Mouse (Mus musculus) neural tube, embryonic 15.5 days (tissue): ENCODE measurements around the gene Wdr90. TPM values are rescaled to one million over a fixed set of nuclear protein-coding genes. Genes with fewer than 3 reads are reported as not detected.
"Not testable (repeated sequence)": the region's sequence is repeated elsewhere in the genome, so short reads cannot be mapped to it uniquely, and the experiment has no call there.

Source experiments
- ATAC-seq: fragments of 200-750 bp; cut with Nextera tagmentation; 2 replicates; pipeline ENCODE4 v1.8.0; 2017; ENCODE audit warnings: mild to moderate bottlenecking, moderate TSS enrichment, moderate library complexity; ENCODE audit not compliant: low FRiP score
- H3K27ac ChIP-seq: fragments of 300-500 bp; sonication (generic); replicated peaks from 2 replicates; pipeline ENCODE4 v1.5.1; 2015; ENCODE audit warnings: mild to moderate bottlenecking, inconsistent platforms
- H3K27me3 ChIP-seq: fragments of 300-500 bp; sonication (generic); replicated peaks from 2 replicates; pipeline ENCODE4 v1.6.1; 2015; ENCODE audit warnings: inconsistent platforms
- H3K36me3 ChIP-seq: fragments of 300-500 bp; sonication (generic); 2 replicates; pipeline ENCODE4 v1.6.1; 2015; ENCODE audit warnings: inconsistent platforms
- H3K4me1 ChIP-seq: fragments of 300-500 bp; sonication (generic); 2 replicates; pipeline ENCODE4 v1.6.1; 2015; ENCODE audit warnings: inconsistent platforms
- H3K4me2 ChIP-seq: fragments of 300-500 bp; sonication (generic); 2 replicates; pipeline ENCODE4 v1.6.1; 2015; ENCODE audit warnings: inconsistent platforms, mild to moderate bottlenecking, moderate library complexity
- H3K4me3 ChIP-seq: fragments of 300-500 bp; sonication (generic); replicated peaks from 2 replicates; pipeline ENCODE4 v1.5.1; 2015; ENCODE audit warnings: mild to moderate bottlenecking, inconsistent platforms
- H3K9ac ChIP-seq: fragments of 300-500 bp; sonication (generic); replicated peaks from 2 replicates; pipeline ENCODE4 v1.6.1; 2015; ENCODE audit warnings: mild to moderate bottlenecking, inconsistent platforms
- H3K9me3 ChIP-seq: fragments of 300-500 bp; sonication (generic); replicated peaks from 2 replicates; pipeline ENCODE4 v1.6.1; 2016; ENCODE audit warnings: inconsistent platforms
- WGBS: fragments of 180-500 bp; shearing (Covaris S2); methylation state at CpG from one replicate; pipeline ENCODE4 v1.1.7; 2015; ENCODE audit warnings: mixed read lengths; 5-methylcytosine and 5-hydroxymethylcytosine counted together
- polyA plus RNA-seq: library from polyadenylated mRNA; unstranded; fragments of >200 nt; fragmentation: Nextera tagmentation; extraction: Ambion mirVana; gene quantifications from 2 replicates; pipeline ENCODE4 v1.2.1, GENCODE M21; 2015

The Wdr90 gene
- polyA plus RNA-seq, 1 experiment from 2014 or later, result 15.5 TPM

- peaks cover 56% of the 10 kb centered on the region for H3K4me1 ChIP-seq
- peak; percentile 40 for ATAC-seq
Measured at GRCm38 (mm10) chr17:25809606-25810340, 51.5 kb downstream of the Wdr90 start.

DNA sequence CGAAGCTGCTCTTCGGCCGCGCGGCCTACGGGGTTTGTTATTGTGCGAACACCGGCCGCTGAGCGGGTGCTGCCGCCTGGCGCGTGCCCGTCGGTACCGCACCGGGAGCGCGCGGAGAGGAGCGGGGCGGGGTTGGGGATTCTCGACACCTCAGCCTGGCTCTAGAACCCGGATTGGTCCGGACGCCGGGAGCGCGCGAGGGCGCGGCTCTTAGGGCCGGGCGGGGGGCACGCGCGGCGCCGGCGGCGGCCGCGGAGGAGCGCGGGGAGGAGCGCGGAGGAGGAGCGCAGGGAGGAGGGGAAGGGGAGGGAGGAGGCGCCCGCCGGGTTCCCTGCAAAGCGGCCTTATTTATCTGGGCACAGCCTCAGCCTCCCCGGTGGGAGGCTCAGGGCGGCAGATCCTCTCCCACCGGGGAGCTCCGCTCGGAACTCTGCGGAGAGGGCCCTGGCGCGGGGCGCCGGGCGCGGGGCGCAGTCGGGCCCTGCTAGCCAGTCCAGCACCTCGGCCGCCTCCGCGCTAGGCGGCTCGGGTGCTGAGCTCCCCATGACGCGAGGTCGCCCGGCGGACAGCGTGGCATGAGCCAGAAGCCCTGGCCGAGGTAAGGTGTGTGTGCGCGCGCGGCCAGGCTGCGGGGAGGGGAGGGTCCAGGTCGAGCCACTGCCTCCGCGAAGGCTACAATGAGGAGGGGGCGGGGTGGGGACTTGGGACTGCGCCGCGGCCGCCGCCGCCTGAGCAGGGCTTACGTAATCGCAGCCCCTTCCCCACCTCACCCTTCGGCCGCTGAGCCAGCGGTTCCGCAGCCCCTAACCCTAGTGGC lies 52.3 kb downstream of the Wdr90 start, which contains the start of gene Fbxl16:
Gene Fbxl16, plus strand, starts transcription at position 297 of the 817 bp plus-strand sequence.
- H3K9ac ChIP-seq, result peak within 1 kb of the TSS; percentile 97
- ATAC-seq, result peak; percentile 91
- H3K9me3 ChIP-seq, result no peaks in the 10 kb centered on the region
- no peaks in the 10 kb centered on the region for H3K27me3 ChIP-seq
- peak within 1 kb of the TSS; percentile 98 for H3K27ac ChIP-seq
- peak within 1 kb of the TSS; percentile 94 for H3K4me2 ChIP-seq
- no peaks in the 10 kb centered on the region for H3K36me3 ChIP-seq
- peaks cover 50% of the 10 kb centered on the region for H3K4me1 ChIP-seq
- peak within 1 kb of the TSS; percentile 96 for H3K4me3 ChIP-seq
- under 1% methylated on average over 64 of the region's 100 CpGs for WGBS

More at GRCm38 (mm10) chr17:25809606-25810340, 51.5 kb downstream of the Wdr90 start:
- H3K4me2 ChIP-seq, result peak overlapping the region; percentile 94
- 4% methylated on average over 25 of the region's 25 CpGs for WGBS
- H3K9me3 ChIP-seq, result no peaks in the 10 kb centered on the region
- peak overlapping the region; percentile 98 for H3K27ac ChIP-seq
- H3K9ac ChIP-seq, result peak overlapping the region; percentile 97
- H3K36me3 ChIP-seq, result no peaks in the 10 kb centered on the region
- peak overlapping the region; percentile 96 for H3K4me3 ChIP-seq
- H3K27me3 ChIP-seq, result no peaks in the 10 kb centered on the region

DNA sequence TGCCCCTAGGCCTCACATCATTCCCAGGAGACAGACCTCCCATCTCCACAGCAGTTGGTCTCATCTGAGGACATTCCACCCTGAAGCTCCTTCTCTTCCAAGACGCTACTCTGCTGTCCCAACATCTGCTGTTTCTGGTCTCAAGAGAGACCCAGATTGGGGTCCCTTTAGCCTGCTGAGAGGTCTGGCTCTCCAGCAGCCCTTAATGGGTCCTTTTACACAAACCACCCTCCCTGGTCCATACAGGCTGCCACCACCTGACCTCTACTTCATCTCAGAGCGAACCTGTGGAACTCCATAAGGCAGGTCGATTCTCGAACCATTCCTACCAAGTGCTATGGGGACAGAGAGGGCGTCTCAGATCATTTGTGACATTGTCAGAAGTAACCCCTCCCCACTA lies 53.3 kb downstream of the Wdr90 start:
- H3K36me3 ChIP-seq, result no peaks in the 10 kb centered on the region
- H3K4me3 ChIP-seq, result peak overlapping the region; percentile 96
- peak overlapping the region; percentile 94 for H3K4me2 ChIP-seq
- peak overlapping the region; percentile 98 for H3K27ac ChIP-seq
- ATAC-seq, result no peak
- no peaks in the 10 kb centered on the region for H3K9me3 ChIP-seq
- peak overlapping the region; percentile 97 for H3K9ac ChIP-seq
- H3K4me1 ChIP-seq, result peaks cover 49% of the 10 kb centered on the region
- WGBS, result 26% methylated on average over 5 of the region's 5 CpGs
- no peaks in the 10 kb centered on the region for H3K27me3 ChIP-seq

DNA sequence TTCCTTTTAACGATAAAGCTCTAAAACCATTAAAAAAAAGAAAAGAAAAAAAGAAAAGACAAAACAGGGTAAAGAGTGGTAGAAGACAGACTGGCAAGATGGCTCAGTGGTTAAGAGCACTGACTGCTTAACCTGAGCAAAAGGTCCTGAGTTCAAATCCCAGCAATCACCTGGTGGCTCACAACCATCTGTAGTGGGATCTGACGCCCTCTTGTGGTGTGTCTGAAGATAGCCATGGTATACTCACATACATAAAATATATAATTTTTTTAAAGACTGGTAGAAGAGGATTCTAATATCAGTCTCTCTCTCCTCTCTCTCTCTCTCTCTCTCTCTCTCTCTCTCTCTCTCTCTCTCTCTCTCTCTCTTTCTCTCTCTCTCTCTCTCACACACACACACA lies 53.8 kb downstream of the Wdr90 start:
- not testable (repeated sequence) for H3K9me3 ChIP-seq, ATAC-seq, H3K27ac ChIP-seq, H3K9ac ChIP-seq, H3K36me3 ChIP-seq, H3K27me3 ChIP-seq, H3K4me2 ChIP-seq, H3K4me3 ChIP-seq
- H3K4me1 ChIP-seq, result peaks cover 49% of the 10 kb centered on the region
- WGBS, result 46% methylated on average over 2 of the region's 2 CpGs

- Histone ChIP-seq H3K27me3 (no peaks in the 10 kb centered on the region), H3K9ac (no peak overlapping the region), H3K9me3 (no peaks in the 10 kb centered on the region), H3K4me1 (peaks cover 44% of the 10 kb centered on the region), H3K4me3 (no peak overlapping the region), H3K27ac (no peak overlapping the region), H3K36me3 (no peaks in the 10 kb centered on the region), H3K4me2 (no peak overlapping the region)
- no peak for ATAC-seq
- whole genome bisulfite sequencing, result 76% methylated on average over 4 of the region's 4 CpGs
Measured at GRCm38 (mm10) chr17:25806507-25806906, 54.8 kb downstream of the Wdr90 start.

- no peak overlapping the region for H3K4me3 ChIP-seq
- WGBS, result 4% methylated on average over 10 of the region's 10 CpGs
Measured at GRCm38 (mm10) chr17:25802825-25803517, 58.3 kb downstream of the Wdr90 start.

GRCm38 (mm10) chr17:25801029-25801428 lies 60.3 kb downstream of the Wdr90 start:
- Histone ChIP-seq H3K9me3 (no peaks in the 10 kb centered on the region), H3K4me3 (no peak overlapping the region), H3K4me1 (peaks cover 38% of the 10 kb centered on the region), H3K27ac (no peak overlapping the region), H3K36me3 (no peaks in the 10 kb centered on the region), H3K4me2 (no peak overlapping the region), H3K27me3 (no peaks in the 10 kb centered on the region), H3K9ac (no peak overlapping the region)
- 8% methylated on average over 6 of the region's 6 CpGs for WGBS
- no peak for ATAC-seq

More at GRCm38 (mm10) chr17:25802825-25803517, 58.3 kb downstream of the Wdr90 start:
- ATAC-seq, result peak; percentile 76
- H3K36me3 ChIP-seq, result no peaks in the 10 kb centered on the region
- H3K9ac ChIP-seq, result peak overlapping the region; percentile 28; the same call in 1 of the 2 replicates
- H3K27me3 ChIP-seq, result no peaks in the 10 kb centered on the region
- H3K4me2 ChIP-seq, result peak overlapping the region; percentile 19
- H3K27ac ChIP-seq, result peak overlapping the region; percentile 75
- H3K9me3 ChIP-seq, result no peaks in the 10 kb centered on the region
- peaks cover 23% of the 10 kb centered on the region for H3K4me1 ChIP-seq

DNA sequence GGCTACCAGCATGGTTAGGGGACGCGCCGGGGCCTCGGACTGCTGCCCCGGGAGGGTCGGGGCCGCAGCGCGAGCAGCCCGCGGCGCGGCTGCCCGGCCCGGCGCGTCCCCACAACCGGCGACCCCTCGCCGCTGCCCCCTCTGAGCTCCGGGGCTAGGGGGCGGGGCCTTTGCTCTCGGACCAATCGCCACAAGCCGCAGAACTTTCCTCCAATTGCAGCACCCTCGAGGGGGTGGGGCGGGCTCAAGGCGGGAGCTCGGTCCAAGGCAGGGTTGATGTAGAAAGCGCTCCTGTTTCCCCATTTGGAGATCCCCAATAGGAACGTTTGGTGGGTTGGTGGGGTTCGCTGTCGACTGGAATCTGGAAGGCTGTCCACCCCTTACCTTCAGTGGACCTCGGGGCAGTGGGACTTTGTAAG lies 64.3 kb downstream of the Wdr90 start, which contains the start of gene Metrn:
Gene Metrn, minus strand, starts transcription at position 186 of the 419 bp plus-strand sequence.
- WGBS, result under 1% methylated on average over 35 of the region's 35 CpGs
- H3K4me1 ChIP-seq, result peaks cover 55% of the 10 kb centered on the region

DNA sequence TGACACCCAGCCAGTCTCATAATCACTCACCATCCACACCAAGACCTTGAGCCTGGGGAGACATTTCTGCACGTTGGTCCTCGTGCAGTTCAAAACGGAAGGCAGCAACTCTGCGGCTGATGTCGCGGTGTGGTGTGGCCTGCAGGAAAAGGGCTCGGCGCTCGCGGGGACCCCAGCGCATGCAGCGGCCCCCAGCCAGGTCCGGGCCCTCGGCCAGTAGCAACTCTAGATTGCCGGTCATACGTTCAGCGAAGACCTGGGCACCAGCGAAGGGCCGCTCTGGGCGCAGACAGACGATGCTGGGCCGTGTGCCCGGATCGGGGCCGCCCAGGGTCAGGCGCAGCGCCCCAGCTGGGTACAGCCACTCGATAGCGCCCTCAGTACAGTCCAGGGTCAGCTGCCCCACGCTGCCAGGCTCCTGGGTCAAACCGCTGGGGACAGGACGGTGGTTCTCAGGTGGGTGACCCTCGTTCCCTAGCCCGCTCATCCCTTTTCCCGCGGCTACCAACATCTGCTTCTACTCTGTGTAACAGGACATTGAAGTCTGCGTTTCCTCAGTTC lies 65.0 kb downstream of the Wdr90 start:
- no peaks in the 10 kb centered on the region for H3K9me3 ChIP-seq
- no peaks in the 10 kb centered on the region for H3K27me3 ChIP-seq
- H3K36me3 ChIP-seq, result no peaks in the 10 kb centered on the region
- peak overlapping the region; percentile 53 for H3K9ac ChIP-seq
- no peak for ATAC-seq
- WGBS, result 2% methylated on average over 37 of the region's 37 CpGs
- peak overlapping the region; percentile 69 for H3K27ac ChIP-seq
- H3K4me3 ChIP-seq, result peak overlapping the region; percentile 57
- peak overlapping the region; percentile 96 for H3K4me2 ChIP-seq
- H3K4me1 ChIP-seq, result peaks cover 59% of the 10 kb centered on the region

More for the DNA sequence above, 64.3 kb downstream of the Wdr90 start, which contains the start of gene Metrn:
- peak within 1 kb of the TSS; percentile 57 for H3K4me3 ChIP-seq
- H3K27me3 ChIP-seq, result no peaks in the 10 kb centered on the region
- no peaks in the 10 kb centered on the region for H3K9me3 ChIP-seq
- peak within 1 kb of the TSS; percentile 96 for H3K4me2 ChIP-seq
- peak; percentile 54 for ATAC-seq
- no peaks in the 10 kb centered on the region for H3K36me3 ChIP-seq
- H3K27ac ChIP-seq, result peak within 1 kb of the TSS; percentile 69
- H3K9ac ChIP-seq, result peak within 1 kb of the TSS; percentile 53

DNA sequence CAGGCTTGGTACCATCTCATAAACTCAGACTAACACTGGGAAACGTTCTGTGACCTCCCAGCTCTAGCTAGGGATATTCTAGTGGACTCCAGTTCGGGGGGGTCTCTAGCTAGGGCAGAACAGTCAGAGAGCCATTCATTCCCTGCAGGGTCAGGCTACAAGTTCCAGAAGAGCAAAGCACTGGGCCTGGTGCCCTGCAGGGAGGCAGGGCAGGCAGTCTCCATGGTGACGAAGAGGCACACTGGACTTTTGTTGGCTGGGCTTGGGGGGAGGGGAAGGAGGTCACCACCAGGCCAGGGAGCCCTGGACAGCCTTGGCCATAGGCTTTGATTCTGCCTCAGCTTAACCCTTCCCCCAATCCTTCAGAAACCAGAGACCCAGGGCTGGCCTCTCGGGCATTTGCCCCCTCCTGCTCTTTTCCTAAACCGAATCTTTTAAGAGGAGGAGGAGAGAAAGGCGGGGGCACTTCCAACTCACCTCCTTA lies 65.7 kb downstream of the Wdr90 start, which contains the start of gene AC134908.4:
Gene AC134908.4, minus strand, starts transcription at position 51 of the 484 bp plus-strand sequence.
- Histone ChIP-seq H3K36me3 (no peaks in the 10 kb centered on the region), H3K9ac (peak within 1 kb of the TSS; percentile 53), H3K4me2 (peak within 1 kb of the TSS; percentile 96), H3K4me1 (peaks cover 63% of the 10 kb centered on the region), H3K4me3 (peak within 1 kb of the TSS; percentile 57), H3K9me3 (no peaks in the 10 kb centered on the region), H3K27ac (peak within 1 kb of the TSS; percentile 93), H3K27me3 (no peaks in the 10 kb centered on the region)
- 13% methylated on average over 6 of the region's 6 CpGs for WGBS
- ATAC-seq, result peak; percentile 25; the same call in 1 of the 2 replicates
